Mouse (Mus musculus) gonadal fat pad, adult 2 months (tissue): ENCODE results near the gene Tor1aip1. TPM values are rescaled to one million over a fixed set of nuclear protein-coding genes. Genes with fewer than 3 reads are reported as not detected.

Experiments
- polyA plus RNA-seq: library from polyadenylated mRNA; depleted of rRNA; stranded (reverse); fragments of >200 nt; gene quantifications from 2 replicates; pipeline ENCODE4 v1.2.3, GENCODE M21; 2012; rRNA removed

Gene Tor1aip1
- polyA plus RNA-seq, 1 experiment = 39.8 TPM

Other genes with a start within 250 kb of the Tor1aip1 start
- 244 and 295 TPM in 2 replicates for gene Qsox1, start 223.6 kb downstream of the Tor1aip1 start, polyA plus RNA-seq
- 5.8 and 7.1 TPM in 2 replicates for gene Cep350, start 63.2 kb downstream of the Tor1aip1 start, polyA plus RNA-seq
- gene Tor1aip2, start 1.1 kb downstream of the Tor1aip1 start, polyA plus RNA-seq = 78.7 and 96.4 TPM in 2 replicates
- gene Fam163a, start 168.5 kb upstream of the Tor1aip1 start, polyA plus RNA-seq = not detected in 2 replicates